Mouse (Mus musculus) skeletal muscle tissue, adult 2 months (tissue): ENCODE measurements around the gene Arhgap42.

ENCODE experiments used
- DNase-seq: peaks from one replicate; pipeline ENCODE4 v3.0.0-alpha.2; 2012; ENCODE audit warnings: low read depth, low spot score

Arhgap42 gene

GRCm38 (mm10) chr9:9037017-9037671 lies 201.8 kb downstream of the Arhgap42 start:
- DNase-seq, result no peak

GRCm38 (mm10) chr9:9027904-9028303 lies 211.0 kb downstream of the Arhgap42 start:
- DNase-seq, result no peak

- no peak for DNase-seq
Measured at GRCm38 (mm10) chr9:9027445-9027844, 211.5 kb downstream of the Arhgap42 start.

GRCm38 (mm10) chr9:9015108-9015507 lies 223.8 kb downstream of the Arhgap42 start:
- no peak for DNase-seq

GRCm38 (mm10) chr9:9001170-9001569 lies 237.7 kb downstream of the Arhgap42 start:
- no peak for DNase-seq

- no peak for DNase-seq
Measured at GRCm38 (mm10) chr9:8996494-8996893, 242.4 kb downstream of the Arhgap42 start.

GRCm38 (mm10) chr9:8982315-8982714 lies 256.6 kb downstream of the Arhgap42 start:
- no peak for DNase-seq

- no peak for DNase-seq
Measured at GRCm38 (mm10) chr9:8977775-8978174, 261.1 kb downstream of the Arhgap42 start.

GRCm38 (mm10) chr9:8971491-8971890 lies 267.4 kb downstream of the Arhgap42 start, which contains the start of gene Gm16485:
Gene Gm16485, plus strand, starts transcription at chr9:8971791.
- no peak for DNase-seq

GRCm38 (mm10) chr9:8970240-8970639 lies 268.7 kb downstream of the Arhgap42 start:
- DNase-seq, result peak; percentile 54

GRCm38 (mm10) chr9:8964512-8965133 lies 274.3 kb downstream of the Arhgap42 start:
- no peak for DNase-seq

GRCm38 (mm10) chr9:8953306-8953705 lies 285.6 kb downstream of the Arhgap42 start:
- no peak for DNase-seq
